Mouse (Mus musculus) forebrain, postnatal 0 days (tissue): ENCODE measurements around the gene Mfap3l. TPM values are rescaled to one million over a fixed set of nuclear protein-coding genes. Genes with fewer than 3 reads are reported as not detected.

ENCODE experiments used
- ATAC-seq: fragments of 200-750 bp; cut with Nextera tagmentation; 2 replicates; pipeline ENCODE4 v1.8.0; 2017; ENCODE audit warnings: mild to moderate bottlenecking, moderate library complexity
- DNase-seq: peaks from one replicate; pipeline ENCODE4 v3.0.0-alpha.2; 2015
- H3K27ac ChIP-seq: fragments of 300-500 bp; sonication (generic); 2 replicates; pipeline ENCODE4 v1.5.1; 2014; ENCODE audit warnings: low read depth, mild to moderate bottlenecking, antibody characterized with exemption, low read length, moderate library complexity, mixed read lengths
- H3K27me3 ChIP-seq: fragments of 300-500 bp; sonication (generic); 2 replicates; pipeline ENCODE4 v1.6.1; 2014; ENCODE audit warnings: mild to moderate bottlenecking, low read length, mixed read lengths; ENCODE audit not compliant: insufficient read depth
- H3K36me3 ChIP-seq: fragments of 300-500 bp; sonication (generic); 2 replicates; pipeline ENCODE4 v1.6.1; 2014; ENCODE audit warnings: mild to moderate bottlenecking, moderate library complexity; ENCODE audit not compliant: insufficient read depth
- H3K4me1 ChIP-seq: fragments of 300-500 bp; sonication (generic); 2 replicates; pipeline ENCODE4 v1.6.1; 2014; ENCODE audit warnings: antibody characterized with exemption; ENCODE audit not compliant: insufficient read depth
- H3K4me2 ChIP-seq: fragments of 300-500 bp; sonication (generic); 2 replicates; pipeline ENCODE4 v1.6.1; 2014; ENCODE audit warnings: low read depth, mild to moderate bottlenecking, moderate library complexity
- H3K4me3 ChIP-seq: fragments of 300-500 bp; sonication (generic); 2 replicates; pipeline ENCODE4 v1.5.1; 2014; ENCODE audit warnings: low read depth, low read length, mixed read lengths
- H3K9ac ChIP-seq: fragments of 300-500 bp; sonication (generic); 2 replicates; pipeline ENCODE4 v1.6.1; 2014; ENCODE audit warnings: mild to moderate bottlenecking
- H3K9me3 ChIP-seq: fragments of 300-500 bp; sonication (generic); 2 replicates; pipeline ENCODE4 v1.6.1; 2016; ENCODE audit warnings: low read length
- CTCF ChIP-seq: sonication (generic); IDR thresholded peaks from 2 replicates; pipeline ENCODE4 v1.5.1; 2016; ENCODE audit warnings: antibody characterized with exemption, control low read depth, low read depth
- WGBS: fragments of 180-500 bp; shearing (Covaris S2); extraction: QIAGEN DNeasy Blood & Tissue Kit; methylation state at CpG from one replicate; pipeline ENCODE4 v1.1.7; 2014; 5-methylcytosine and 5-hydroxymethylcytosine counted together
- polyA plus RNA-seq: library from polyadenylated mRNA; unstranded; fragments of >200 nt; fragmentation: Nextera tagmentation; extraction: Ambion mirVana; gene quantifications from 2 replicates; pipeline ENCODE4 v1.2.1, GENCODE M21; 2015
- total RNA-seq: library from RNA; depleted of rRNA; stranded (reverse); fragments of >200 nt; gene quantifications from 2 replicates; pipeline ENCODE4 v1.2.3, GENCODE M21; 2014

Mfap3l gene
- total and polyA plus RNA-seq, 2 experiments from 2014 or later, result 2.4 to 9.1 TPM

DNA sequence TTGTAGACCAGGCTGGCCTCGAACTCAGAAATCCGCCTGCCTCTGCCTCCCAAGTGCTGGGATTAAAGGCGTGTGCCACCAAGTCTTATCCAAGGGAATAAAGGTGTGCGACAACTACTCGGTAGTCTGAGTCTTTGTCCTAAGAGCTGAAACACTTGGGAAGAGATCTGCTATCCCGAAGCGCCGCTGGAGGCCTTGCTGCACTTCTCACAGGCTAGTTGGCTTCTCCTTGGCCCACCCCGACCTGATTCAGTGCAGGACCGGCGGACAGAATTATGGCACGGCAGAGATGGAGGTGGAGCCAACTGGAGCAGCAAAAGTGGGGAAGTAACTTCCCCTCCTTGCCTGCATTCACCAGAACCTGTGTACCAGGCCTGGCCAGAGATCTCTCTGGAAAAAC lies 10.6 kb upstream of the Mfap3l start:
- H3K27me3 ChIP-seq, result no peaks in the 10 kb centered on the region
- WGBS, result 94% methylated on average over 12 of the region's 12 CpGs
- no peaks in the 10 kb centered on the region for H3K4me1 ChIP-seq
- no peak overlapping the region for H3K4me3 ChIP-seq
- no peak overlapping the region for H3K4me2 ChIP-seq
- H3K9me3 ChIP-seq, result no peaks in the 10 kb centered on the region
- H3K36me3 ChIP-seq, result no peaks in the 10 kb centered on the region
- no peak overlapping the region for H3K27ac ChIP-seq
- H3K9ac ChIP-seq, result no peak overlapping the region
- TF ChIP-seq CTCF, result no peak
- DNase-seq (no peak), ATAC-seq (no peak)

DNA sequence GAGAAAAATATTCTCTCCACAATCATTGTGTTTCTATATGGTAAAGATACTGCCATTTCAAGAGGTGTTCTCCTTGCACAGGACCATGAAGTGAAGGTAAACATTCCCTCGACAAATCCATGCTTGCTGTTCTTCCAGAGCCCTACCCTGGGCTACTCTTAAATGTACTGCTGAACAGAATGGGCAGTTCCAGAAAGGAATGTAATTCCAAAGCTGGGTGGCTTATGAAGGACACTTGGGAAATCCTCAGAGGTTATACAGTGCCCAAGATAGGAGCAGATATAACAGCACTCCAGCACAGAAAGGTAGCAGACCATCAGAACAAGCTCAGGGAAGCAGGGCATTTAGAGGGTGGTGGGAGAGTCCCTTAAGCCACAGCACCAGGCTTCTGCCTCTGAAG lies 9.2 kb upstream of the Mfap3l start:
- ATAC-seq (no peak), DNase-seq (no peak)
- Histone ChIP-seq H3K27ac (no peak overlapping the region), H3K9me3 (no peaks in the 10 kb centered on the region), H3K36me3 (no peaks in the 10 kb centered on the region), H3K27me3 (no peaks in the 10 kb centered on the region), H3K9ac (no peak overlapping the region), H3K4me1 (no peaks in the 10 kb centered on the region), H3K4me3 (no peak overlapping the region), H3K4me2 (no peak overlapping the region)
- 85% methylated on average over 1 of the region's 1 CpGs for WGBS
- TF ChIP-seq CTCF, result no peak

DNA sequence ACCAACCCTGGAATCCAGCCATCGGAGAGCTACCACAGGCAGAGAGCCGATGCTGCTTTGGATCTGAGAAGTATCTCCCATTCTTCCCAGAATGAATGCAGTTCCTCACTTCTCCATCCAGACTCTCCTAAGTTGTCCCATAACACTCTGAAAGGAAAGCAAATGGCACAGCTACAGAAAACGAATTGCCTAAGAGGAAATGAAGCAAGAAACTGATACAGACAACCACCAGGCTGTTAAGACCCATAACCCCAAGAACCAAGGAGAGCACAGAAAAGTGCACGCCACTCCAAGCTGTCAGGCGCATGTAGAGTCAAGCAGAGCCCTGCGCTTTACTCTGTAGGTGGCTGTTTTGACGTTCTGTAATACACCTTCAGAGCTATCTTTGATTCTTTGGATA lies 7.9 kb upstream of the Mfap3l start:
- H3K9me3 ChIP-seq, result no peaks in the 10 kb centered on the region
- no peak overlapping the region for H3K4me3 ChIP-seq
- no peak for TF ChIP-seq CTCF
- H3K36me3 ChIP-seq, result no peaks in the 10 kb centered on the region
- DNase-seq (no peak), ATAC-seq (no peak)
- H3K9ac ChIP-seq, result no peak overlapping the region
- H3K4me2 ChIP-seq, result no peak overlapping the region
- H3K27me3 ChIP-seq, result no peaks in the 10 kb centered on the region
- no peaks in the 10 kb centered on the region for H3K4me1 ChIP-seq
- H3K27ac ChIP-seq, result no peak overlapping the region
- 88% methylated on average over 7 of the region's 7 CpGs for WGBS

DNA sequence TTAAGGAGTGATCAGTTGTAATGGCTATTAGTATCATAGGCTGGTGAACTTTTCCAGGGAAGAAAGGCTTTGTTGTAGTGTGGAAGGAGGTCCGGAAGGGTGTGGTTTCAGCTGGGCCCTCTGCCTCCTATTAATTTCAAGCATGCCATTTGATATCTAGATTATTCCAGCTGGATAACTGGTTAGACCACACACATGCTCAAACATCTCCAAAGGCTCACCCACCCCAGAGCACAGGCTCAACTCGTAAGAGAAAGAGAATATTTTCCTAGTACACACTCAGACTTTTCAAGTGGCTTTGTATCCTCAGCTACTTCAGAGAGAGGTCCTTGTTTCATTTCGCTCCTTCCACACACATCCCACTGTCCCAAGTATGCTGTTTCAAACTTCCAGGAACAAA lies 4.7 kb upstream of the Mfap3l start:
- H3K9me3 ChIP-seq, result no peaks in the 10 kb centered on the region
- H3K27me3 ChIP-seq, result no peaks in the 10 kb centered on the region
- no peak for TF ChIP-seq CTCF
- no peak overlapping the region for H3K9ac ChIP-seq
- no peaks in the 10 kb centered on the region for H3K36me3 ChIP-seq
- no peak overlapping the region for H3K4me2 ChIP-seq
- H3K4me3 ChIP-seq, result no peak overlapping the region
- no peaks in the 10 kb centered on the region for H3K4me1 ChIP-seq
- ATAC-seq (no peak), DNase-seq (no peak)
- 53% methylated on average over 3 of the region's 3 CpGs for WGBS
- no peak overlapping the region for H3K27ac ChIP-seq

DNA sequence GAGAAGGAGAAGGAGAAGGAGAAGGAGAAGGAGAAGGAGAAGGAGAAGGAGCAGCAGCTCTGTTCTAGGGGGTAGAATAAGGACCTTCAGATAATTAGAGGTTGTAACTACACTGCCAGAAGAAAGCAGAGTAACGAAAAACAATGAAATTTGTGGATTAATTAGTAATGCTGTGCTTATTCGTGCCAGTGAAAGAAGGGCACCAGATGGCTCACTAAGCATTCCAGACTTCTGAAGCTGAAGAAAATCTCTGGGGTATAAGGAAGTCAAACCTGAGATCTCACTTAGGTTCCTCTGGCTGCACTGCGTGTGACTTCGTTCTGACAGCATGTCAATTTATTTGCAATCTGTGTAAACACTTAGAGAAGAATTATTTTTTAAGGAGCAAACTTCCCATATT lies 3.6 kb upstream of the Mfap3l start:
- no peaks in the 10 kb centered on the region for H3K9me3 ChIP-seq
- TF ChIP-seq CTCF, result no peak
- H3K4me1 ChIP-seq, result no peaks in the 10 kb centered on the region
- 40% methylated on average over 4 of the region's 4 CpGs for WGBS
- no peaks in the 10 kb centered on the region for H3K36me3 ChIP-seq
- H3K27me3 ChIP-seq, result no peaks in the 10 kb centered on the region
- H3K9ac ChIP-seq, result no peak overlapping the region
- DNase-seq, result no peak
- H3K27ac ChIP-seq, result no peak overlapping the region
- no peak overlapping the region for H3K4me3 ChIP-seq
- ATAC-seq, result no peak
- no peak overlapping the region for H3K4me2 ChIP-seq

DNA sequence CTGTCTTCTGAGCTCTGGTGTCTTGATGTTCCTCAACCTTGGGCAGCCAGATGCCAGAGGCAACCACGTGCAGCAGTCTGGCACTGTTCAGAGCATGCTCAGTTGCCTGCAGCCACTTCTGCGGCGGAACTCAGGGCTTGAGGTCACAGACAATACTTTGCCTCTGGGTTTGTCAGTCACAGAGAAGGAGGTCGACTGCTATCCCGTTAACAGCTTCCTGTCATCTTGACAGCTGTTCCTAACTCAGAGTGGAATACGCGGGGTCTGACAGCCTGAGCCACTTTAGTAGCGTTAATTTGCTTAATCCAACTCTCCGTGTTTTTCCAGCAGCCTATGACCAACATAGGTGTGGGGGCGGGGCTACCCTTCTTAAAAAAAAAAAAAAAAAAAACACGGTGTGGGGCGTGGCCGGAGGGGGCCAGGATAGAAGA lies 1.1 kb upstream of the Mfap3l start:
- H3K36me3 ChIP-seq, result no peaks in the 10 kb centered on the region
- peak overlapping the region; percentile 95 for H3K4me2 ChIP-seq
- no peaks in the 10 kb centered on the region for H3K4me1 ChIP-seq
- no peak for TF ChIP-seq CTCF
- H3K9ac ChIP-seq, result peak overlapping the region; percentile 39
- peak; percentile 44 for ATAC-seq
- 2% methylated on average over 13 of the region's 13 CpGs for WGBS
- peak overlapping the region; percentile 76 for H3K27ac ChIP-seq
- peak overlapping the region; percentile 63 for H3K4me3 ChIP-seq
- no peaks in the 10 kb centered on the region for H3K27me3 ChIP-seq
- no peaks in the 10 kb centered on the region for H3K9me3 ChIP-seq
- peak; percentile 91 for DNase-seq

GRCm38 (mm10) chr8:60632933-60633655 lies 467 bp downstream of the Mfap3l start:
- Histone ChIP-seq H3K27me3 (no peaks in the 10 kb centered on the region), H3K4me1 (no peaks in the 10 kb centered on the region), H3K4me2 (peak overlapping the region; percentile 95), H3K9ac (peak overlapping the region; percentile 66), H3K9me3 (no peaks in the 10 kb centered on the region), H3K4me3 (peak overlapping the region; percentile 63), H3K36me3 (no peaks in the 10 kb centered on the region), H3K27ac (peak overlapping the region; percentile 65)
- WGBS, result under 1% methylated on average over 56 of the region's 56 CpGs
- ATAC-seq (0 out of 2 replicates have a peak, but pooled peaks have one; percentile 1), DNase-seq (peak; percentile 59)
- TF ChIP-seq CTCF, result peak; percentile 53
